Mouse (Mus musculus) spleen, adult 2 months (tissue): ENCODE measurements around the gene Fubp1.
A peak's percentile ranks its signal among the peaks of the same experiment; 100 is the strongest.

ENCODE experiments used
- CTCF ChIP-seq: fragments of 200-500 bp; IDR thresholded peaks from 2 replicates; pipeline ENCODE4 v1.5.1; 2011; ENCODE audit warnings: mild to moderate bottlenecking, inconsistent platforms; ENCODE audit not compliant: insufficient read depth, insufficient read length, insufficient replicate concordance; ENCODE audit errors: extremely low read depth
- POLR2A ChIP-seq: fragments of 200-500 bp; IDR thresholded peaks from 2 replicates; pipeline ENCODE4 v1.6.1; 2011; ENCODE audit warnings: low read depth, low read length, inconsistent platforms

- TF ChIP-seq CTCF (no peak), POLR2A (peak; percentile 92)
Measured at GRCm38 (mm10) chr3:152209967-152210634, at the start of gene Fubp1, which contains the start of gene Dnajb4.
